In genomic region chr17:29490713-29491581, GRCm38 (mm10) we compare ENCODE assay signal across 8 mouse cellular contexts. TPM values are rescaled to one million over a fixed set of nuclear protein-coding genes. Genes with fewer than 3 reads are reported as not detected.
DNase-seq lines count a peak whose midpoint lies in the region; ATAC-seq and TF ChIP-seq lines count a peak whose summit lies in the region.

Gene Pim1 (plus strand): TSS chr17:29490753.

- TF ChIP-seq CTCF in bone marrow, adult 2 months (IDR thresholded peaks at IDR 0.05; ENCODE audit: control insufficient read depth, insufficient read depth, low read length): no peak
- peak; percentile 42 for TF ChIP-seq CTCF in lung, postnatal 0 days (IDR thresholded peaks at IDR 0.05)

- H3K9me3 ChIP-seq in lung, postnatal 0 days (ENCODE audit: low read length): no peaks in the 10 kb centered on the region

- peak; percentile 97 for TF ChIP-seq POLR2A in bone marrow, adult 2 months (IDR thresholded peaks at IDR 0.05; ENCODE audit: borderline replicate concordance, control insufficient read depth, low read depth, low read length)

- peak within 1 kb of the TSS; percentile 84 for H3K4me2 ChIP-seq in lung, postnatal 0 days (replicated peaks; ENCODE audit: low read depth, low read length)

- TF ChIP-seq EP300 in lung, postnatal 0 days (IDR thresholded peaks at IDR 0.05): no peak

- H3K9ac ChIP-seq in lung, postnatal 0 days (replicated peaks; ENCODE audit: low read depth): peak within 1 kb of the TSS; percentile 93

- peak within 1 kb of the TSS; percentile 97 for H3K27ac ChIP-seq in bone marrow, adult 2 months (ENCODE audit: control insufficient read depth, insufficient read depth, low read depth, low read length, poor library complexity)
- peak within 1 kb of the TSS; percentile 95 for H3K27ac ChIP-seq in lung, postnatal 0 days (ENCODE audit: low read length)

- peak within 1 kb of the TSS; percentile 76 for H3K4me3 ChIP-seq in bone marrow, adult 2 months (replicated peaks; ENCODE audit: control insufficient read depth, low read depth, low read length)
- H3K4me3 ChIP-seq in lung, postnatal 0 days (ENCODE audit: low read depth, low read length): peak within 1 kb of the TSS; percentile 90

- no peaks in the 10 kb centered on the region for H3K27me3 ChIP-seq in lung, postnatal 0 days (replicated peaks; ENCODE audit: insufficient read depth, low read length)

- ATAC-seq in inflammation-experienced regulatory T-cells, adult 6 months: peak; percentile 15
- ATAC-seq in lung, postnatal 0 days: peak; percentile 5

- peaks cover 3% of the 10 kb centered on the region for H3K4me1 ChIP-seq in bone marrow, adult 2 months (ENCODE audit: control insufficient read depth, insufficient read depth, low read length)
- H3K4me1 ChIP-seq in lung, postnatal 0 days (ENCODE audit: insufficient read depth, low read depth, low read length): no peaks in the 10 kb centered on the region

- under 1% methylated on average over 95 of the region's 99 CpGs for WGBS in bone marrow, adult 2 months
- under 1% methylated on average over 68 of the region's 99 CpGs for WGBS in lung, postnatal 0 days

- H3K36me3 ChIP-seq in lung, postnatal 0 days (ENCODE audit: insufficient read depth, low read length): peaks cover 11% of the 10 kb centered on the region; the same call in 1 of the 2 replicates

- DNase-seq in right cerebral cortex, postnatal 4 days: peak; percentile 59
- no peak for DNase-seq in right cerebral cortex, postnatal 14 days
- peak; percentile 65 for DNase-seq in gastrocnemius, postnatal 10 days
- DNase-seq in lung, postnatal 0 days (ENCODE audit: low spot score): peak; percentile 58
- peak; percentile 72 for DNase-seq in retina, postnatal 1 day
- no peak for DNase-seq in layer of hippocampus, adult 9-10 months (ENCODE audit: low spot score)

RNA-seq across cellular contexts. Expression of gene Pim1, which starts in this region (rescaled TPM):
- polyA plus RNA-seq in bone marrow, adult 2 months (2011; ENCODE audit: insufficient read depth, insufficient read length, low replicate concordance, missing spikeins): 172 and 208 TPM in 2 replicates
- 10 to 100 TPM; 15.0 to 23.3 TPM for total RNA-seq in gastrocnemius, postnatal 10 days (2021)
- 100 to 1,000 TPM; 255 to 344 (median 288) TPM for polyA plus RNA-seq in inflammation-experienced regulatory T-cells, adult 6 months (2017; shearing (Covaris generic))
- polyA plus RNA-seq in lung, postnatal 0 days (2015; fragmentation: Nextera tagmentation; extraction: Ambion mirVana): 30.0 and 49.5 TPM in 2 replicates

Comparison
In these comparisons a context has a peak if more than half of its experiments do, and no peak if none do; other contexts are left out.
1. DNase-seq: peak in right cerebral cortex, postnatal 4 days (single experiment), gastrocnemius, postnatal 10 days (single experiment), lung, postnatal 0 days (single experiment) and retina, postnatal 1 day (single experiment); none in right cerebral cortex, postnatal 14 days (single experiment) and layer of hippocampus, adult 9-10 months (single experiment).